Mouse (Mus musculus) heart, embryonic 15.5 days (tissue): Measurements from ENCODE around the gene Csnk1g2. TPM values are rescaled to one million over a fixed set of nuclear protein-coding genes. Genes with fewer than 3 reads are reported as not detected.
"Not testable (repeated sequence)": the region's sequence is repeated elsewhere in the genome, so short reads cannot be mapped to it uniquely, and the experiment has no call there.

Source experiments
- ATAC-seq: fragments of 200-750 bp; cut with Nextera tagmentation; replicated peaks from 2 replicates; pipeline ENCODE4 v1.8.0; 2017; ENCODE audit warnings: low read depth, moderate TSS enrichment; ENCODE audit not compliant: insufficient number of reproducible peaks, insufficient read depth, low FRiP score
- H3K27ac ChIP-seq: fragments of 300-500 bp; sonication (generic); 2 replicates; pipeline ENCODE4 v1.5.1; 2015; ENCODE audit warnings: mild to moderate bottlenecking, inconsistent platforms
- H3K27me3 ChIP-seq: fragments of 300-500 bp; sonication (generic); 2 replicates; pipeline ENCODE4 v1.6.1; 2015; ENCODE audit warnings: inconsistent platforms
- H3K36me3 ChIP-seq: fragments of 300-500 bp; sonication (generic); 2 replicates; pipeline ENCODE4 v1.6.1; 2015; ENCODE audit warnings: mild to moderate bottlenecking, inconsistent platforms
- H3K4me1 ChIP-seq: fragments of 300-500 bp; sonication (generic); replicated peaks from 2 replicates; pipeline ENCODE4 v1.6.1; 2015; ENCODE audit warnings: inconsistent platforms
- H3K4me2 ChIP-seq: fragments of 300-500 bp; sonication (generic); 2 replicates; pipeline ENCODE4 v1.6.1; 2015; ENCODE audit warnings: inconsistent platforms, mild to moderate bottlenecking, moderate library complexity
- H3K4me3 ChIP-seq: fragments of 300-500 bp; sonication (generic); 2 replicates; pipeline ENCODE4 v1.5.1; 2015; ENCODE audit warnings: mild to moderate bottlenecking, inconsistent platforms
- H3K9ac ChIP-seq: fragments of 300-500 bp; sonication (generic); 2 replicates; pipeline ENCODE4 v1.6.1; 2015; ENCODE audit warnings: mild to moderate bottlenecking, inconsistent platforms
- H3K9me3 ChIP-seq: fragments of 300-500 bp; sonication (generic); replicated peaks from 2 replicates; pipeline ENCODE4 v1.6.1; 2016; ENCODE audit warnings: inconsistent platforms
- WGBS: fragments of 180-500 bp; shearing (Covaris S2); methylation state at CpG from one replicate; pipeline ENCODE4 v1.1.7; 2015; ENCODE audit warnings: mixed read lengths; 5-methylcytosine and 5-hydroxymethylcytosine counted together
- polyA plus RNA-seq: library from polyadenylated mRNA; unstranded; fragments of >200 nt; fragmentation: Nextera tagmentation; extraction: Ambion mirVana; gene quantifications from 2 replicates; pipeline ENCODE4 v1.2.1, GENCODE M21; 2015

Csnk1g2 gene
- polyA plus RNA-seq, 1 experiment from 2014 or later: 78.2 TPM

DNA sequence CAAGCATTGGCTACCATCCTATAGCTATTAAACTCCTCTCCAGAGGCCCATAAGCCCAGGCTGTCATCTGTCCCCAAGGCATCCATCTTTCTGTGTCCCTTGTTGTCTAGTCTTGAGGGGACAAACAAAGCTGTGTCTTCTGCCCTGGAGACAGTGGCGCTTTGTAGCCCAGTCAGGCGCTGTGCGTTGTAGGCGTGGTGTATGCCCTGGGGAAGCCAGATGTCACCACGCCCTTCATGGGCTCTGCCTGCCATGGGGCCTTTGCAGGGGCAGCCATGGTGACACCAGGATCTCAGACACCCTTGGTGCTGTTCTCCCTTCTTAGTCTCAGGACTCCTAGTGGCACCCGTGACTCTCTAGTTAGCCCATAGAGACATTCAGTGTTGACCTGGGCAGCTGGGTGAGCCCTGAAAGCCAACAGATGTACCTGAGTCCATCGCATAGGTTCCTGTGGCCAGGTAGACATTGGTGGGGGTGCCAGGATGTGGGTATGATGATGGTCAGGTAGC, 18.6 kb upstream of the Csnk1g2 start:
- Histone ChIP-seq H3K4me3 (peak overlapping the region; percentile 65), H3K9me3 (no peaks in the 10 kb centered on the region), H3K9ac (peak overlapping the region; percentile 67; the same call in 1 of the 2 replicates), H3K27ac (peak overlapping the region; percentile 88; the same call in 1 of the 2 replicates), H3K27me3 (no peaks in the 10 kb centered on the region), H3K4me2 (peak overlapping the region; percentile 84), H3K36me3 (peaks cover 19% of the 10 kb centered on the region), H3K4me1 (peaks cover 16% of the 10 kb centered on the region)
- WGBS: 86% methylated on average over 7 of the region's 7 CpGs
- ATAC-seq: no peak

DNA sequence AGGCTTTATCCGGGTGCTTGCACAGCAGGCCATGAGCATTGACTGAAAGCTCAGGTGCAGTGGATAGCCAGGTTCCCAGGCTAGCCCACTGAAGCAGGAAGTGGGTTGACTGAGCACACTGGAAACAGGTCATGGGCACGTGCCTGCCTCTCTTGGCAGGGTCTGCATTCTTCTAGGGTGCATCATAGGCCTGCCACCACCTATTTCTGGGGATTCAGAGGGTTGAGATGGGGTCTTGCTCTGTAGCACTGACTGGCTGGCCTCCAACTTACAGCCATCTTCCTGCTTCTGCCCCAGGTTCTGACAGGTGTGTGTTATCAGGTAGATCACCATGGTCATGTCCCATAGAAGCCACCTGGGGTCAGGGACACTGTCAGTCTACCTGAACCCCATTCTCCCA, 17.6 kb upstream of the Csnk1g2 start:
- H3K27me3 ChIP-seq: no peaks in the 10 kb centered on the region
- H3K27ac ChIP-seq: no peak overlapping the region
- H3K4me2 ChIP-seq: no peak overlapping the region
- H3K4me3 ChIP-seq: no peak overlapping the region
- no peak for ATAC-seq
- 84% methylated on average over 2 of the region's 2 CpGs for WGBS
- H3K36me3 ChIP-seq: peaks cover 28% of the 10 kb centered on the region
- no peaks in the 10 kb centered on the region for H3K9me3 ChIP-seq
- H3K9ac ChIP-seq: no peak overlapping the region
- H3K4me1 ChIP-seq: peaks cover 16% of the 10 kb centered on the region

DNA sequence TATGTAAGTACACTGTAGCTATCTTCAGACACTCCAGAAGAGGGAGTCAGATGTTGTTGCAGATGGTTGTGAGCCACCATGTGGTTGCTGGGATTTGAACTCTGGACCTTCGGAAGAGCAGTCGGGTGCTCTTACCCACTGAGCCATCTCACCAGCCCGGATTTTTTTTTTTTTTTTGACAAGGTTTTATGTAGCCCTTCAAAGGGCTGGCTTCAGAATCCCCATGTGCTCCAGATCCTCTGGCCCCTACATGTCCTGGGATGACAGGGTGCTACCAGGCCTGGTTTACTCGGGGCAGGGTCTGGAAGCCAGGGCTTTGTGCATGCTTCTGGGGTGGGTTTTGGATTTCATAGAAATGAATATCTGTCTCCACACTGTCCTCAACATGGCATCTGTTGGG, 16.9 kb upstream of the Csnk1g2 start, which contains the start of gene Gm49322:
TSS of gene Gm49322 (plus strand) at position 301 of the 400 bp plus-strand sequence.
- not testable (repeated sequence) for H3K9me3 ChIP-seq, H3K9ac ChIP-seq, H3K27ac ChIP-seq, H3K27me3 ChIP-seq, ATAC-seq, H3K4me2 ChIP-seq, H3K4me3 ChIP-seq
- WGBS: 77% methylated on average over 4 of the region's 4 CpGs
- peaks cover 18% of the 10 kb centered on the region for H3K4me1 ChIP-seq
- H3K36me3 ChIP-seq: peaks cover 30% of the 10 kb centered on the region

DNA sequence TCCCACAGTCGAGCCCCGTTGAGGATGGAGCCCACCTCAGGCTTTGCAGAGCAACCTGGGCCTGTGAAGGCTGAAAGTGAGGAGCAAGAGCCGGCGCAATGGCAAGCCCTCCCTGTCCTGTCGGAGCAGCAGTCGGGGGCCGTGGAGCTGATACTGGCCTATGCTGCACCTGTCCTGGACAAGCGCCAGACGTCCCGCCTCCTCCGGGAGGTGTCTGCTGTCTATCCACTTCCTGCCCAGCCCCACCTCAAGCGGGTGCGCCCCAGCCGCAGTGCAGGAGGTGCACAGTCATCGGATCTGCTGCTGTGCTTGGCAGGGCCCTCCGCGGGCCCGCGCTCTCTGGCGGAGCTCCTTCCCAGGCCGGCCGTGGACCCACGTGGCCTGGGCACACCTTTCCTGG, 16.3 kb upstream of the Csnk1g2 start:
- H3K27me3 ChIP-seq: no peaks in the 10 kb centered on the region
- no peak overlapping the region for H3K4me3 ChIP-seq
- H3K9ac ChIP-seq: no peak overlapping the region
- no peak overlapping the region for H3K4me2 ChIP-seq
- ATAC-seq: no peak
- H3K27ac ChIP-seq: no peak overlapping the region
- 90% methylated on average over 23 of the region's 23 CpGs for WGBS
- no peaks in the 10 kb centered on the region for H3K9me3 ChIP-seq
- H3K4me1 ChIP-seq: peaks cover 18% of the 10 kb centered on the region
- peaks cover 30% of the 10 kb centered on the region for H3K36me3 ChIP-seq

DNA sequence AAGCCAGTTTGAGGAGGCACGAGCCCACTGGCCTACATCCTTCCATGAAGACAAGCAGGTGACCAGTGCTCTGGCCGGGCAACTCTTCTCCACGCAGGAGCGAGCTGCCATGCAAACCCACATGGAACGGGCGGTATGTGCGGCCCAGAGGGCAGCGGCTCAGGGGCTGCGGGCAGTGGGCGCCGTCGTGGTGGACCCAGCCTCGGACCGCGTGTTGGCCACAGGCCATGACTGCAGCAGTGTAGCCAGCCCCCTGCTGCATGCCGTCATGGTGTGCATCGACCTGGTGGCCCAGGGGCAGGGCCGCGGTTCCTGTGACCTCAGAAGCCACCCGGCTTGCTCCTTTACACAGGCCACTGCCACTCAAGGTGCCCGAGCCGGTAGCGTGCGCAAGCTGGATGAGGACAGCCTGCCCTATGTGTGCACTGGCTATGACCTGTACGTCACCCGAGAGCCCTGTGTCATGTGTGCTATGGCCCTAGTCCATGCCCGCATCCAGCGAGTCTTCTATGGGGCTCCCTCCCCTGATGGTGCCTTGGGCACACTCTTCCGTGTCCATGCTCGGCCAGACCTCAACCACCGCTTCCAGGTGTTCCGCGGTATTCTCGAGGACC, 15.8 kb upstream of the Csnk1g2 start:
- H3K9me3 ChIP-seq: no peaks in the 10 kb centered on the region
- ATAC-seq: no peak
- H3K4me2 ChIP-seq: no peak overlapping the region
- H3K27ac ChIP-seq: no peak overlapping the region
- H3K36me3 ChIP-seq: peaks cover 30% of the 10 kb centered on the region
- WGBS: 93% methylated on average over 34 of the region's 34 CpGs
- H3K9ac ChIP-seq: no peak overlapping the region
- no peaks in the 10 kb centered on the region for H3K27me3 ChIP-seq
- peaks cover 18% of the 10 kb centered on the region for H3K4me1 ChIP-seq
- no peak overlapping the region for H3K4me3 ChIP-seq

DNA sequence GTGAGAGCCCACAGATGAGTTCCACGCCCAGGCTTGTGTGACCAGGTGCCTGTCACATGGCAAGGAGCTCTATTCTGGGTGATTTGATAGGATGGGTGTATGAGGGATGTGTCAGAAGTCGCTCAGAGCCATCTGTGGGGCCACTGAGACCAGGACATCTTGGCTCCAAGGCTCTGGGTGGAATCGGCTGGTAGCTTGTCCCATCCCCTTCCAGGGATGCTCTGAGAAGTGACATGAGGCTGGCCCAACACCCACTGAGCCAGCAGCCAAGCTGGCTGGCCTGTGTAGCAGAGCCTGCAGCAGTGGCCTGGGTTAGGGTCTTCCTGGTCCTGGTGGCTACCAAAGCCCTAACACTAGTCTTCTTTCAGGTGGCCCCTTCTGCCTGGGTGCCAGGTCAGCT, 14.2 kb upstream of the Csnk1g2 start:
- no peak overlapping the region for H3K4me3 ChIP-seq
- 89% methylated on average over 3 of the region's 3 CpGs for WGBS
- H3K4me2 ChIP-seq: no peak overlapping the region
- H3K9me3 ChIP-seq: no peaks in the 10 kb centered on the region
- peaks cover 42% of the 10 kb centered on the region for H3K36me3 ChIP-seq
- no peaks in the 10 kb centered on the region for H3K27me3 ChIP-seq
- peaks cover 11% of the 10 kb centered on the region for H3K4me1 ChIP-seq
- no peak for ATAC-seq
- no peak overlapping the region for H3K9ac ChIP-seq
- no peak overlapping the region for H3K27ac ChIP-seq

DNA sequence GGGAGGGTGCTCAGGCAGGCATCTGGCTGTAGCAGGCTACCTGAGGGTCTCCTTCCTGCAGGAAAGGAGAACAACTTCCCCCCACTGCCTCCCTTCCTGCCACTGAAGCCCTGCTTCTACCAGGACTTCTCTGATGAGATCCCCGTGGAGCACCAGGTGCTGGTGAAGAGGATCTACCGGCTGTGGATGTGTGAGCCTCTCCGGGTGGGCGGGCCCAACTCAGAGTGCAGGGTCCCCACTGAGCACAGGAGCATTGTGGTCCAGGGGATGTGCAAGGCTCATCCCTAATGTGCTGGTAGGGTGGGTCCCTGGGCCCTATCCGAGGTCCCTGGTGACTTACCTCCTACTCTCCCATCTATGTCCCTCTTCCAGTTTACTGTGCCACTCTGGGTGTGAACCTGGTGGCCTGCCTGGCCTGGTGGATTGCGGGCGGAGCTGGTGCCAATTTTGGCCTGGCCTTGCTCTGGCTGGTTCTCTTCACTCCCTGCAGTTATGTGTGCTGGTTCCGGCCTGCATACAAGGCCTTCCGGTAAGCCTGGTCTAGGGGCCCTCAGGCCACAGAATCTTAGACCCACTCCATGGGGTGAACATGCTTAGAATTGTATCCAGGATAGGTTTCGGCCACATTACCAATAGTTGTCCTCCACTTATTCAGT, 13.2 kb upstream of the Csnk1g2 start:
- Histone ChIP-seq H3K9ac (0 out of 2 replicates have a peak overlapping the region, but pooled peaks have one; percentile 12), H3K4me2 (no peak overlapping the region), H3K36me3 (peaks cover 49% of the 10 kb centered on the region), H3K27me3 (no peaks in the 10 kb centered on the region), H3K4me1 (peaks cover 3% of the 10 kb centered on the region; the same call in 1 of the 2 replicates), H3K9me3 (no peaks in the 10 kb centered on the region), H3K4me3 (no peak overlapping the region), H3K27ac (no peak overlapping the region)
- no peak for ATAC-seq
- 90% methylated on average over 10 of the region's 10 CpGs for WGBS

DNA sequence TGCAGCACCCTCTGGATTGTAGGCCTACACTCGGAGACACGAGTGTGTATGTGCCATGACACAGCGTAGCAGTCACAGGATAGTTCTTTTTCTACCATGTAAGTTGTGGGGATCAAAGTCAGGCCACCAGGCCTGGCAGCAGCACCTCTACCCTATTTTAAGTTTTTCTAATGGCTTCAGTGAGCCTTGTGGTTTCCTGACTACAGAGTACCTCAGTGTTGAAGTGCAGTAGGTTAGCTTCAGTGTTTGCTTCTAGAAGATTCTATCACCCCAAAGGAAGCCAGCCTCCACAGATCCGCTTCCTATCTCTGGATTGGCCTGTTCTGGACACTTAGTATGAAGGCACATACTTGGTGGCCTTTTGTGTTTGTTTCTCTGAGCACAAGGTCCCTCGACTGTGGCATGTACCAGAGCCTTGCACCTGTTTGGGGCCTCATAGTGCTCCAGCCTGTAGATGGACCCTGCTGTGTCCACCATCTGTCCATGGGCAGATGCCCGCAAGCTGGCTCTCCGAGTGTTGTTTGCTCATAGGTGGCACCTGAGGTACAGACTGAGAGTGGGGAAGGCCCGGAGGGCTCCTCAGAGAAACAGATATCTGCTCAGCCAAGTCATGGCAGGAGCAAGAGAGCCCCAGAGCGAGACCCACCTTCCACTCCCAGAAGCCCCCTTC, 12.4 kb upstream of the Csnk1g2 start:
- WGBS: 88% methylated on average over 9 of the region's 9 CpGs
- no peaks in the 10 kb centered on the region for H3K9me3 ChIP-seq
- H3K4me1 ChIP-seq: 0 out of 2 replicates have a peak, but pooled peaks cover 3% of the 10 kb centered on the region
- no peaks in the 10 kb centered on the region for H3K27me3 ChIP-seq
- H3K27ac ChIP-seq: no peak overlapping the region
- no peak for ATAC-seq
- no peak overlapping the region for H3K4me2 ChIP-seq
- no peak overlapping the region for H3K9ac ChIP-seq
- no peak overlapping the region for H3K4me3 ChIP-seq
- peaks cover 58% of the 10 kb centered on the region for H3K36me3 ChIP-seq

DNA sequence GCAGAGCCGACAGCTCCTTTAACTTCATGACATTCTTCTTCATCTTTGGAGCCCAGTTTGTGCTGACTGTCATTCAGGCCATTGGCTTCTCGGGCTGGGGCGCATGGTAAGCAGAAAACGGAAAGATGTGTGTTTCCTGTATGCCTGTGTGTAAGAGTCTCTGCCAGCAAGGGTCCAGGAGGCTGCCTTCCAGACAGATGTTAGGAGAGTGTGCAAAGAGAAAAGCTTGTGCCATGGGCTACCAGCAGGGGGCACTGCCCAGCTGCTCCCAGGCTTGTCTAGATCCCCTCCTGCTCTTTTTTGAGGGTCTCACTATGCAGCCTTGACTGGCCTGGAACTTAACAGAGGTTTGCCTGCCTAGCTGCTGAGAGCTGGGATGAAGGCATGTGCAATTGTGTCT, 11.6 kb upstream of the Csnk1g2 start:
- Histone ChIP-seq H3K4me1 (0 out of 2 replicates have a peak, but pooled peaks cover 3% of the 10 kb centered on the region), H3K4me3 (no peak overlapping the region), H3K9ac (no peak overlapping the region), H3K27ac (no peak overlapping the region), H3K4me2 (no peak overlapping the region), H3K9me3 (no peaks in the 10 kb centered on the region), H3K27me3 (no peaks in the 10 kb centered on the region), H3K36me3 (peaks cover 66% of the 10 kb centered on the region)
- 0 out of 2 replicates have a peak, but pooled peaks have one; percentile 25 for ATAC-seq
- 46% methylated on average over 4 of the region's 4 CpGs for WGBS

DNA sequence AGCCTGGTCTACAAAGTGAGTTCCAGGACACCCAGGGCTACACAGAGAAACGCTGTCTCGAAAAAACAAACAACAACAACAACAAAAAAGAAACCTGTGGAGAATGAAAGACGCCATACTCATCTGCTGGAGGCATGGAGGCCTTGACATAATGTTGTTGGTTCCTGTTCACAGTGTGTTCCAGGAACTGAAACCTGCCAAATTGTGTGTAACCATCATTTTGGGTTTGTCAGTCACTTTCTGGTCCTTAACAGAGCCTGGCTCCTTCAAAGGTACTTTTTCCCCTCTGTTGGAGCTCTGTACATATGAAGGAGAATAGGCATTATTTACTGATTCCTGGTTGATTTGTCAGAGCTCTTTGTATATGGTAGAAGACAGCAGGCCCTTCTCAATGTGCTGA, 10.7 kb upstream of the Csnk1g2 start:
- no peak for ATAC-seq
- H3K4me1 ChIP-seq: 0 out of 2 replicates have a peak, but pooled peaks cover 3% of the 10 kb centered on the region
- no peak overlapping the region for H3K27ac ChIP-seq
- H3K27me3 ChIP-seq: no peaks in the 10 kb centered on the region
- H3K9ac ChIP-seq: no peak overlapping the region
- no peak overlapping the region for H3K4me2 ChIP-seq
- H3K9me3 ChIP-seq: no peaks in the 10 kb centered on the region
- peaks cover 58% of the 10 kb centered on the region for H3K36me3 ChIP-seq
- 92% methylated on average over 3 of the region's 3 CpGs for WGBS
- H3K4me3 ChIP-seq: no peak overlapping the region

DNA sequence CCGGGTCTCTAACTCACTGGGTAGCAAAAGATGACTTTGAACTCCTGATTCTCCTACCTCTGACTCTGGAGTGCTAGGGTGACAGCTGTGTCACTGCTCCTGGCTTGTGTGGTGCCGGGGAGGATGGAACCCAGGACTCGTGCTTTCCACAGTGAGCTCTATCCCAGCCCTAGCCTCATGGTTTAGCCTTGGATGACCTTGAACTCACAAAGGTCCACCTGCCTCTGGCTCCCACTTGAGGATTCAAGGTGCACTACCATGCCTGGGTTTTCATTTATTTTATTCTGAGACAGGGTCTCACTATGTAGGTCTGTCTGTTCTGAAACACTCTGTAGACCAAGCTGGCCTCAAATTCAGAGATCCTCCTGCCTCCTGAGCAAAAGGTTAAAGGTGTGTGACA, 8.8 kb upstream of the Csnk1g2 start:
- Histone ChIP-seq H3K27me3 (no peaks in the 10 kb centered on the region), H3K9ac (no peak overlapping the region), H3K27ac (no peak overlapping the region), H3K4me1 (peaks cover 8% of the 10 kb centered on the region; the same call in 1 of the 2 replicates), H3K36me3 (peaks cover 49% of the 10 kb centered on the region), H3K9me3 (no peaks in the 10 kb centered on the region), H3K4me2 (no peak overlapping the region), H3K4me3 (no peak overlapping the region)
- WGBS: 79% methylated on average over 3 of the region's 3 CpGs
- ATAC-seq: no peak
